Mouse (Mus musculus) liver, embryonic 13.5 days (tissue): ENCODE results near the gene Nxpe4. TPM values are rescaled to one million over a fixed set of nuclear protein-coding genes. Genes with fewer than 3 reads are reported as not detected.

Source experiments
- ATAC-seq: fragments of 200-750 bp; cut with Nextera tagmentation; 2 replicates; pipeline ENCODE4 v1.8.0; 2017; ENCODE audit warnings: low read depth, mild to moderate bottlenecking, moderate number of reproducible peaks, moderate library complexity
- DNase-seq: peaks from one replicate; pipeline ENCODE4 v3.0.0; 2022
- H3K27ac ChIP-seq: fragments of 300-500 bp; sonication (generic); 2 replicates; pipeline ENCODE4 v1.5.1; 2015; ENCODE audit warnings: moderate library complexity, mild to moderate bottlenecking, inconsistent platforms
- H3K27me3 ChIP-seq: fragments of 300-500 bp; sonication (generic); 2 replicates; pipeline ENCODE4 v1.6.1; 2015; ENCODE audit warnings: mild to moderate bottlenecking, inconsistent platforms
- H3K36me3 ChIP-seq: fragments of 300-500 bp; sonication (generic); 2 replicates; pipeline ENCODE4 v1.6.1; 2015; ENCODE audit warnings: mild to moderate bottlenecking, inconsistent platforms
- H3K4me1 ChIP-seq: fragments of 300-500 bp; sonication (generic); replicated peaks from 2 replicates; pipeline ENCODE4 v1.6.1; 2015; ENCODE audit warnings: inconsistent platforms
- H3K4me2 ChIP-seq: fragments of 300-500 bp; sonication (generic); 2 replicates; pipeline ENCODE4 v1.6.1; 2015; ENCODE audit warnings: inconsistent platforms, mild to moderate bottlenecking, moderate library complexity
- H3K4me3 ChIP-seq: fragments of 300-500 bp; sonication (generic); replicated peaks from 2 replicates; pipeline ENCODE4 v1.5.1; 2015; ENCODE audit warnings: mild to moderate bottlenecking, inconsistent platforms
- H3K9ac ChIP-seq: fragments of 300-500 bp; sonication (generic); 2 replicates; pipeline ENCODE4 v1.6.1; 2015; ENCODE audit warnings: mild to moderate bottlenecking, inconsistent platforms
- H3K9me3 ChIP-seq: fragments of 300-500 bp; sonication (generic); replicated peaks from 2 replicates; pipeline ENCODE4 v1.6.1; 2016; ENCODE audit warnings: inconsistent platforms
- WGBS: fragments of 180-500 bp; shearing (Covaris S2); methylation state at CpG from one replicate; pipeline ENCODE4 v1.1.7; 2015; ENCODE audit not compliant: insufficient replicate concordance; 5-methylcytosine and 5-hydroxymethylcytosine counted together
- polyA plus RNA-seq: library from polyadenylated mRNA; unstranded; fragments of >200 nt; fragmentation: Nextera tagmentation; extraction: Ambion mirVana; gene quantifications from 2 replicates; pipeline ENCODE4 v1.2.1, GENCODE M21; 2015

The Nxpe4 gene
- polyA plus RNA-seq, 1 experiment from 2014 or later, result 7.4 TPM

DNA sequence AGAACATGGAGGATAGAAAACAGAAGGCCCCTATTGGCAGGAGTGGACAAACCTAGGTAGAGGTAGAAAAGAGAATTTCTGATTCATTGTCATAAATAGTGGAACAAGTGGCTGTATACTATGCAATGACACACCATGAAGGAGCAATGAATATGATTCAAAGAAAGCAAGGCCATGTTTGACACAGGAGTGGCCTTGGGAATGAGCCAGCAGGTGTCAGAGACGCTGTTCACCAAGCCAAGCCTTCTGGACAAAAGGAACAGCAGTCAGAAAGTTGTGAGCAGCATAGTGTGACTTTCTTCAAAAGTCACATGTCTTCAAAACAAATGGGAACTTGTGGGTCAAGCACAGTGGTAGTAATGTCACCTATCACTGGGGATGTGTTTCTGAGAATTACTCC, 80.0 kb downstream of the Nxpe4 start:
- Histone ChIP-seq H3K4me1 (no peaks in the 10 kb centered on the region), H3K9ac (no peak overlapping the region), H3K36me3 (no peaks in the 10 kb centered on the region), H3K27me3 (0 out of 2 replicates have a peak, but pooled peaks cover 4% of the 10 kb centered on the region), H3K4me3 (no peak overlapping the region), H3K9me3 (no peaks in the 10 kb centered on the region), H3K4me2 (no peak overlapping the region), H3K27ac (no peak overlapping the region)
- no peak for DNase-seq
- 51% methylated on average over 1 of the region's 1 CpGs for WGBS
- ATAC-seq, result no peak

DNA sequence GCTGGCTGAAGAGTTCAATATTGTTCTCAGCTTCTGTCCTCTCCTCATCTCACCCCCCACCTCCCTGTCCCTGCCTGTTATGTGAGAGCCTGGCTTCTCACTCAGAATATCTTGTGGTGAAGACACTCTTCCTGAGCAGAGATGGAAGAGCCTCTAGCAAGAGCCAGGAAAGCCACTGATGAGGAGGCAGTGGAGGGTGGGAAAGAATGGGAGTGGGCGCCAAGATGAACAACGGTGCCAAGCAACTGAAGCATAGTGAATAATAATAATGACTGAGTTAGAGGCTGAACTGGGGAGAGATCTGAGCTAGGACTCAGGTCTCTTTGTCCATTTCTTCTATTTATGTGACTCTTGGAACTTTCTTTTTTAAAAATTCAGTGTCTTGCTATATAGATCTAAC, 80.9 kb downstream of the Nxpe4 start:
- 0 out of 2 replicates have a peak, but pooled peaks cover 2% of the 10 kb centered on the region for H3K27me3 ChIP-seq
- H3K9me3 ChIP-seq, result no peaks in the 10 kb centered on the region
- H3K36me3 ChIP-seq, result no peaks in the 10 kb centered on the region
- DNase-seq (no peak), ATAC-seq (no peak)
- H3K4me1 ChIP-seq, result no peaks in the 10 kb centered on the region
- no peak overlapping the region for H3K4me2 ChIP-seq
- H3K27ac ChIP-seq, result no peak overlapping the region
- no peak overlapping the region for H3K4me3 ChIP-seq
- H3K9ac ChIP-seq, result no peak overlapping the region
- WGBS, result 83% methylated on average over 2 of the region's 2 CpGs

DNA sequence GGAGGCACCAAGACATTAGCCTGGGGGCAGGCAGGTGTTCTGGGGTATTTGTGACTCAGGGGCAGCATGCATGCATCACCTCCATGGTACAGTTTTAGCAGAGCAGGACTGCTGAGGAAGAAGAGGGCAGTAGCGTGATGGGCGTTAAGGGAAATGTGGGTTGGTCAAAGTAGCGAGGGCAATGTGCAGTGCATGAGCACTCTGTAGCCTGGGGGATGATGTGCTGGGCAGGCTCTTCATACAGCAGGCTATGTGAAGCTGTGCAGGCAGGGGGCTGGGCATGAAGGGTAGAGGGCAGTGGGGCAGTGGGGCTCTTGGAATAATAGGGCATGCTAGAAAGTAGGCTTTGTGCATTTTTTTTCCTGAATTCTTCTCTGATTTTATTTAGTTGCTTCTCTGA, 82.4 kb downstream of the Nxpe4 start:
- H3K36me3 ChIP-seq, result no peaks in the 10 kb centered on the region
- H3K4me3 ChIP-seq, result no peak overlapping the region
- H3K27ac ChIP-seq, result no peak overlapping the region
- H3K4me2 ChIP-seq, result no peak overlapping the region
- no peak overlapping the region for H3K9ac ChIP-seq
- H3K27me3 ChIP-seq, result no peaks in the 10 kb centered on the region
- no peaks in the 10 kb centered on the region for H3K9me3 ChIP-seq
- no peak for ATAC-seq
- WGBS, result 66% methylated on average over 3 of the region's 3 CpGs
- H3K4me1 ChIP-seq, result no peaks in the 10 kb centered on the region
- no peak for DNase-seq

DNA sequence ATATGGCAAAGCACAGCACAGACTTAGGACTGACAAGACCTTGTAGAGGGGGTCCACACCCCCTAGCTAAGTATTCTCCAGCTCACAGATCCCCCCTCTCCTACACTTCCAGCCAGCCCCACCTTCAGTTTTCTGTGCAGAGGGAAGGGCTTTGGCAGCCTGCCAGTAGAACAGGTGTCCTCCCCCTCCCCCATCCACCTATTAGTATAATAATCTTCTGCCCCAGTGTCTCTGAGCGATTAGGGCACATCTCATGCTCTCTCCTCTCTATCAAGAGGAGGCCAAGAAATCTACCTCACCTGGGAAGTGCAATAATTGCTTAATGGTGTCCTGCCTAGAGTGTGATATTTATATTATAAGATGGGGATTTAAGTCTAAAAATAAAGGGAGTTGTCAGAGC, 83.7 kb downstream of the Nxpe4 start:
- no peaks in the 10 kb centered on the region for H3K27me3 ChIP-seq
- WGBS, result 41% methylated on average over 1 of the region's 1 CpGs
- no peaks in the 10 kb centered on the region for H3K4me1 ChIP-seq
- H3K27ac ChIP-seq, result no peak overlapping the region
- H3K9ac ChIP-seq, result no peak overlapping the region
- H3K9me3 ChIP-seq, result no peaks in the 10 kb centered on the region
- H3K4me2 ChIP-seq, result no peak overlapping the region
- H3K36me3 ChIP-seq, result no peaks in the 10 kb centered on the region
- H3K4me3 ChIP-seq, result no peak overlapping the region
- DNase-seq (no peak), ATAC-seq (no peak)

DNA sequence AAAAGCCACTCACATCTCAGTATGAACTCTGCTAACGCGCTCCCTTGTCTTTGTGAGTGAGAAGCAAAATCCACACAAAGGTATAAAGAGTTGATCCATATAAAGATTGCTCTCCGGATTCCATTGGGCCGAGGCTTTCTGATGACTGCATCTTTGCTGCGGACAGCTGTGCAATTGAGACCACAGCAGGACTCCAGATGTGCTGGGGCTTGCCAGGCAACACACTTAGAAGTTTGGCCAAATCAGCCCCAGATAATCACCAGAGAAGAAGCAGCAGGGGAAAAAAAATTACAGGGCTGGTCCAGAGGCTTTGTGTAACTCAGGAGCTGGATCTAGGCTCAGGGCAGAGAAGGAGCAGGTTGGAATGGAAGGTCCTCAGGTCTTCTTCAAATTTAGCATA, 85.5 kb downstream of the Nxpe4 start:
- ATAC-seq (no peak), DNase-seq (no peak)
- H3K4me1 ChIP-seq, result no peaks in the 10 kb centered on the region
- WGBS, result 63% methylated on average over 5 of the region's 5 CpGs
- H3K4me2 ChIP-seq, result no peak overlapping the region
- H3K36me3 ChIP-seq, result no peaks in the 10 kb centered on the region
- peaks cover 4% of the 10 kb centered on the region for H3K27me3 ChIP-seq
- no peak overlapping the region for H3K4me3 ChIP-seq
- no peaks in the 10 kb centered on the region for H3K9me3 ChIP-seq
- H3K9ac ChIP-seq, result no peak overlapping the region
- no peak overlapping the region for H3K27ac ChIP-seq

DNA sequence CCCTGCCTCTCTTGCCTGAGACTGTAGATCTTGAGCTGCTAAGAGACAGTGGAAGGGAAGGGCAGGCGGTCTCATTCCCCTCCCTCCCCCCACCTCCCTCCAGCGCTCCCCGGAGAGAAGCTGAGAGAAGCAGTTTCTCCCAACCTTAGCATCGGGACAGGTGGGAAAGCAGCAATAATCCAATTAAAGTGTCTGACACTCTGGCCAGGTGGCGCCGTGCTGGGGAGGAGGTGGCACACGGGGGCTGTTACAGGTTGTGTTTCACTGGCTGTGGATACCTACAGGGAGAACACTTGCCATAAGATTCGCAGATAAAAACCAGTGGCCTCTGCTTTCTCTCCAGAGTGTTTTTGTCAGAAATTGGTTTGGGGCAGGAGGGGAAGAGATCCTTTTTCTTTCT, 90.4 kb downstream of the Nxpe4 start:
- Histone ChIP-seq H3K9ac (no peak overlapping the region), H3K36me3 (no peaks in the 10 kb centered on the region), H3K27ac (no peak overlapping the region), H3K4me1 (no peaks in the 10 kb centered on the region), H3K27me3 (peaks cover 18% of the 10 kb centered on the region), H3K4me3 (no peak overlapping the region), H3K9me3 (no peaks in the 10 kb centered on the region), H3K4me2 (no peak overlapping the region)
- DNase-seq, result no peak
- WGBS, result 7% methylated on average over 8 of the region's 8 CpGs
- ATAC-seq, result no peak

DNA sequence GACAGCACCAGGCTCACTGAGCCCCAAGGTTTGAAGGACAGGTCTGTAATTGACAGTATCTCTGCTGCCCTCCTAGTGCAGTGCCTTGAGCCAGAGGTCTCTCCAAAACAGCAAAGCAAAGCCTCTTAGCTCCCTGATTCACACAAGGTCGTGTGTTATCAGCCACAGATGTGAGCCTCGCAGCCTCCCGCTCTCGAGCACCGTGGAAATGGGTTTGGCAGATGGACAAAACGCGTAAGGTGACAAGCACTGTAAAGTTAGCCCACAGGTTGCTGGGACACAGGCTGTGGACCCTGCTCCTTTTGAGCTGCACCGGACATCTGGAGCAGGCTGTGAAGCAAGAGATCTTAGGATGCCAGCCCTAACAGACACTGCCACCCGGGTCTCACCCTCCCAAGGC, 95.2 kb downstream of the Nxpe4 start:
- Histone ChIP-seq H3K4me2 (no peak overlapping the region), H3K4me1 (no peaks in the 10 kb centered on the region), H3K4me3 (no peak overlapping the region), H3K27ac (no peak overlapping the region), H3K9ac (no peak overlapping the region), H3K36me3 (no peaks in the 10 kb centered on the region), H3K27me3 (peaks cover 26% of the 10 kb centered on the region), H3K9me3 (no peaks in the 10 kb centered on the region)
- WGBS, result 49% methylated on average over 9 of the region's 9 CpGs
- DNase-seq (no peak), ATAC-seq (no peak)

DNA sequence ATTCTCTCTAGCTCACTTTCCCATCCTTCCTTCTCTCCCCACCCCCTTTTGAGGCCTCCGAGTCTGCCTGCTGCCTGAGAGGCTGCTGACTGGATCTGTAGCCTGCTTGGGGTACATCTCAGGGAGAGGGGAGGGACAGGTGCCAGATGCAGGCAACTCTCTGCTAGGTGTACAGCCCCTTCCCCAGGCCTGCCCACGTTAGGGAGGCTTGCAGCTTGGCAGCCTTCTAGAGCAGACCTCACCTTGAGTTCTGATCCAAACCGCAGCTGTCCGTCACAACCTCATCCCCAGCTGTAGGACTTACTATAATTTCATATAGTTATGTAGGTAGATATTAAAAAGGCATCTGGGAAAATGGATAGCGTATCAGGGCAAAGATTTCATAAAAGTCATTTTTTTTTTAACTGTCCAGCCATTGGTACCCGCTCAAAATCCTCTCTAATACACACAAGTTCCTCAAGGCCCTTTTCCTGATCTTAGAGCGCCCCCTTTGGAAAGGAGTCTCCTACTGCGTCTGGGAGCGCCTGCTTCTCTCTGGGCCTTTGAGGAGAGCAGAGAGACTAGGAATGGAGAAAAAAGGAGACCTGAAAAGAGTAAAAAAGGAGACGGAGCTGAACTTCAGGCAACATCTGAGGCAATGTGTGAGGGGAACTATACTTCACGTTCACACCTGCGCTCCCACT, 96.1 kb downstream of the Nxpe4 start:
- H3K9ac ChIP-seq, result no peak overlapping the region
- ATAC-seq, result no peak
- no peak overlapping the region for H3K27ac ChIP-seq
- WGBS, result 28% methylated on average over 12 of the region's 12 CpGs
- H3K4me1 ChIP-seq, result no peaks in the 10 kb centered on the region
- H3K4me3 ChIP-seq, result no peak overlapping the region
- peaks cover 20% of the 10 kb centered on the region for H3K27me3 ChIP-seq
- H3K4me2 ChIP-seq, result no peak overlapping the region
- H3K9me3 ChIP-seq, result no peaks in the 10 kb centered on the region
- DNase-seq, result no peak
- no peaks in the 10 kb centered on the region for H3K36me3 ChIP-seq

DNA sequence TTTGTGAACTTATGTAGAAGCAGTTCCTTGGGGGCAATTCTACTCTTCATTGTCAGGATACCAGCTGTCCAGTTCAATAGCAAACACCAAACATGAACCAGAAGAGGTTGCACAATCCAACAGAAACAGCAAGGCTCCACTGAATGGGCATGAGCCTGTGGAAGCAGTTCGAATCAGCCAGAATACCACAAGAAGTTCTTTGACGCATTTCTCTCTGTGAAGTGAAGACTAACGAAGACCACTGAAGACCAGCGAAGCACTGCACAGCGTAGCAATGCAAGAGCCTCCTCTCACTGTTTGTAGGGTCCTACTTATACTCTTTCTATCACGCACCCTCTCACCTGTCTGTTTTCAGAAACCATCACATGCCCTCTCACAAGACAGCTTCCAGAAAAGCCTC, 102.8 kb downstream of the Nxpe4 start:
- ATAC-seq (no peak), DNase-seq (no peak)
- no peaks in the 10 kb centered on the region for H3K9me3 ChIP-seq
- no peak overlapping the region for H3K27ac ChIP-seq
- no peak overlapping the region for H3K9ac ChIP-seq
- 66% methylated on average over 6 of the region's 6 CpGs for WGBS
- no peak overlapping the region for H3K4me2 ChIP-seq
- H3K4me1 ChIP-seq, result peaks cover 9% of the 10 kb centered on the region
- H3K27me3 ChIP-seq, result peaks cover 20% of the 10 kb centered on the region; the same call in 1 of the 2 replicates
- H3K36me3 ChIP-seq, result no peaks in the 10 kb centered on the region
- no peak overlapping the region for H3K4me3 ChIP-seq

DNA sequence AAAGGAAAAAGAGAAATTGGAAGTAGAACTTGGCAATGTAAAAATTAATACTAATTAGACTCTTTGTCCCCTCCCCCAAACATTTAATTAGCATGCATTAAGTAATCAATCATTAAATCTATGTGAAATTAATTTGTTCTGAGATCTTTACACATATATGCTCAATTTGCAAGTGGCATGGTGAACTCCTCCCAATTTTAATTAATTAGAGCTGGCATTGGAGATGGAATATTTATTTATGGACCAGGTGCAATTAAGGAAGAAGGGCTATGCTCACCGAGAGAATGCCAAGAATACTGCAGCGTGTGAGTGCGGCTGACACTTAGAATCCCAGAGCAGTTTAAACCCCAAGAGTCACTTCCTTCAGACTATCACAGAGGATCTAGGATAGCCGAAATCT, 103.7 kb downstream of the Nxpe4 start:
- 58% methylated on average over 4 of the region's 4 CpGs for WGBS
- no peaks in the 10 kb centered on the region for H3K36me3 ChIP-seq

DNA sequence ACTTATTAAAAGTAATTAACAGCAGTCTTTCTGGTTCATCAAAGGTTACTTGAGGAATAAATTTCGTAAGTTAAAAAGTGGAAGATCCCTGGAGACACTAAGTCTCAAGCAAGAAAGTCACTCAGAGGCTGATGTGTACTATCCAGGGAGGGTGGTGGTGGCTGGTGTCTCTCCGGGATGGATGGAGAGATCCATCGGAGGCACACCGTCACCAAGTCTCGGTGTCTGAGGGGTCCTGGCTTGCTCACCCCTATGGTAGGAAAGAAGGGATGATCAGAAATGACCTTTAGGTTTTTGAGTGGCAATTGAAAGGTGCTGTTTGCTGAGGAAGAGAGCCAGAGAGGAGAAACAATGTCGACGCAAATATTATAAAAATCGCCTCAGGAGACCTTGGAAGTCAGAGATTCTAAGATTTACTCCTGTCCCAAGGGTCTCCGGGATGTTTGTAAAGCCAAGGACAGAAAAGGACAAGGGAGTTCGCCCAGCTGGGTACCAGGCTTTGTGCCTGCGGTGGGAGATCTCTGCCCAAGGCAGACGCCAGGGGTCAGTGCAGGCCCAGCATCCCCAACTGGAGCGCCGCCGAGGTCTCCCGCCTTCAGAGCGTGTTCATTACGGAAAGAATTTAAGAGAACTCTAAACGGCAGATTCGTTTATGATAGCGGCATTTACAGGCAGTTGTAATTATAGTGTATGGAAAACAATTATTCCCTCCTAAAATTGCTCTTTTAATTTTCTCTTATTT, 104.6 kb downstream of the Nxpe4 start:
- peak; percentile 84 for ATAC-seq
- WGBS, result 10% methylated on average over 21 of the region's 21 CpGs
- peak; percentile 55 for DNase-seq
- Histone ChIP-seq H3K9ac (peak overlapping the region; percentile 58; the same call in 1 of the 2 replicates), H3K36me3 (no peaks in the 10 kb centered on the region), H3K9me3 (no peaks in the 10 kb centered on the region), H3K4me1 (peaks cover 9% of the 10 kb centered on the region), H3K4me2 (peak overlapping the region; percentile 75), H3K27ac (no peak overlapping the region), H3K4me3 (peak overlapping the region; percentile 55), H3K27me3 (peaks cover 20% of the 10 kb centered on the region; the same call in 1 of the 2 replicates)

More for the DNA sequence above, 103.7 kb downstream of the Nxpe4 start:
- no peak overlapping the region for H3K9ac ChIP-seq
- peaks cover 9% of the 10 kb centered on the region for H3K4me1 ChIP-seq
- peaks cover 20% of the 10 kb centered on the region; the same call in 1 of the 2 replicates for H3K27me3 ChIP-seq
- DNase-seq (no peak), ATAC-seq (no peak)
- H3K4me3 ChIP-seq, result no peak overlapping the region
- no peaks in the 10 kb centered on the region for H3K9me3 ChIP-seq
- H3K27ac ChIP-seq, result no peak overlapping the region
- no peak overlapping the region for H3K4me2 ChIP-seq
